Mouse (Mus musculus) activated CD4-positive, CD25-positive, alpha-beta regulatory T cell, adult 9 weeks (primary cell): ENCODE results near the gene Asb6. TPM values are rescaled to one million over a fixed set of nuclear protein-coding genes. Genes with fewer than 3 reads are reported as not detected.

ENCODE experiments used
- polyA plus RNA-seq: library from polyadenylated mRNA; unstranded; fragments of 100-300 nt; shearing (Covaris generic); gene quantifications from one replicate; pipeline ENCODE4 v1.2.1, GENCODE M21; 2017

The Asb6 gene
- polyA plus RNA-seq = 65.1 TPM

GRCm38 (mm10) chr2:30830283-30830795 lies at the start of gene Asb6:
Gene Asb6, minus strand, starts transcription at chr2:30830333.

GRCm38 (mm10) chr2:30834373-30835022 lies 4.4 kb upstream of the Asb6 start, which contains the start of gene Prrx2:
Gene Prrx2, plus strand, starts transcription at chr2:30834972.

GRCm38 (mm10) chr2:30807648-30808295 lies 22.4 kb downstream of the Asb6 start, which contains the start of gene Ntmt1:
Gene Ntmt1, plus strand, starts transcription at chr2:30807826.

GRCm38 (mm10) chr2:30803604-30804003 lies 26.5 kb downstream of the Asb6 start, which contains the start of gene 1700001O22Rik:
Gene 1700001O22Rik, minus strand, starts transcription at chr2:30803661.

Other genes with a start within 250 kb of the Asb6 start
- 0.45 TPM for gene Cstad, start 235.3 kb downstream of the Asb6 start, polyA plus RNA-seq
- 0.44 TPM for gene 1700001O22Rik, start 26.7 kb downstream of the Asb6 start, polyA plus RNA-seq
- 39.1 TPM for gene Ntmt1, start 22.5 kb downstream of the Asb6 start, polyA plus RNA-seq
- not detected for gene Prrx2, start 4.6 kb upstream of the Asb6 start, polyA plus RNA-seq
- gene Ptges, start 99.5 kb upstream of the Asb6 start, polyA plus RNA-seq = not detected
- gene Tor1b, start 122.6 kb upstream of the Asb6 start, polyA plus RNA-seq = 34.6 TPM
- 67.6 TPM for gene Tor1a, start 137.6 kb upstream of the Asb6 start, polyA plus RNA-seq
- gene BC005624, start 151.9 kb upstream of the Asb6 start, polyA plus RNA-seq = 83.9 TPM
- 30.2 TPM for gene Usp20, start 151.9 kb upstream of the Asb6 start, polyA plus RNA-seq